Mouse (Mus musculus) c-Kit-positive CD71-positive TER-119-positive erythroid progenitor cells, embryonic 14.5 days (primary cell): ENCODE results near the gene Krt35.

ENCODE experiments used
- DNase-seq: peaks from one replicate; pipeline ENCODE4 v3.0.0-alpha.2; 2013; ENCODE audit warnings: low spot score

Krt35 gene

GRCm38 (mm10) chr11:100096141-100096540 lies at the start of gene Krt35:
Gene Krt35, minus strand, starts transcription at chr11:100096241.
- no peak for DNase-seq

- no peak for DNase-seq
Measured at GRCm38 (mm10) chr11:100145104-100145503, 49.1 kb upstream of the Krt35 start.

- DNase-seq, result no peak
Measured at GRCm38 (mm10) chr11:100140966-100141365, 44.9 kb upstream of the Krt35 start.

GRCm38 (mm10) chr11:100139391-100139790 lies 43.4 kb upstream of the Krt35 start:
- no peak for DNase-seq

- DNase-seq, result no peak
Measured at GRCm38 (mm10) chr11:100138809-100139208, 42.8 kb upstream of the Krt35 start.

- DNase-seq, result no peak
Measured at GRCm38 (mm10) chr11:100137693-100138092, 41.7 kb upstream of the Krt35 start.

- DNase-seq, result no peak
Measured at GRCm38 (mm10) chr11:100136559-100136958, 40.5 kb upstream of the Krt35 start.

- DNase-seq, result no peak
Measured at GRCm38 (mm10) chr11:100135731-100136130, 39.7 kb upstream of the Krt35 start, which contains the start of gene Krt15. Gene Krt15, minus strand, starts transcription at chr11:100135928.

GRCm38 (mm10) chr11:100124901-100125300 lies 28.9 kb upstream of the Krt35 start:
- no peak for DNase-seq

- DNase-seq, result no peak
Measured at GRCm38 (mm10) chr11:100121466-100121865, 25.4 kb upstream of the Krt35 start, which contains the start of gene Krt13. Gene Krt13, minus strand, starts transcription at chr11:100121566.

- no peak for DNase-seq
Measured at GRCm38 (mm10) chr11:100120331-100120730, 24.3 kb upstream of the Krt35 start.

- no peak for DNase-seq
Measured at GRCm38 (mm10) chr11:100113742-100114029, 17.6 kb upstream of the Krt35 start.

GRCm38 (mm10) chr11:100112935-100113741 lies 17.1 kb upstream of the Krt35 start:
- no peak for DNase-seq

- DNase-seq, result no peak
Measured at GRCm38 (mm10) chr11:100105576-100106122, 9.6 kb upstream of the Krt35 start, which contains the start of gene Krt36. Gene Krt36, minus strand, starts transcription at chr11:100105626.

GRCm38 (mm10) chr11:100102693-100103429 lies 6.8 kb upstream of the Krt35 start:
- DNase-seq, result no peak

- no peak for DNase-seq
Measured at GRCm38 (mm10) chr11:100100391-100100790, 4.3 kb upstream of the Krt35 start.

GRCm38 (mm10) chr11:100097819-100098218 lies 1.8 kb upstream of the Krt35 start:
- no peak for DNase-seq

GRCm38 (mm10) chr11:100088378-100089025 lies 7.5 kb downstream of the Krt35 start:
- DNase-seq, result no peak

GRCm38 (mm10) chr11:100087861-100088260 lies 8.2 kb downstream of the Krt35 start, which contains the start of gene Krt32:
Gene Krt32, minus strand, starts transcription at chr11:100088226.
- no peak for DNase-seq

- DNase-seq, result no peak
Measured at GRCm38 (mm10) chr11:100073873-100074272, 22.2 kb downstream of the Krt35 start.

- no peak for DNase-seq
Measured at GRCm38 (mm10) chr11:100067293-100068036, 28.6 kb downstream of the Krt35 start.
